Mouse (Mus musculus) C2C12 (cell line): ENCODE measurements around the gene Crip2. TPM values are rescaled to one million over a fixed set of nuclear protein-coding genes. Genes with fewer than 3 reads are reported as not detected.
A peak's percentile ranks its signal among the peaks of the same experiment; 100 is the strongest.

Experiments
- H3K27me3 ChIP-seq: one replicate; pipeline ENCODE4 v1.6.1; 2011; ENCODE audit not compliant: control insufficient read depth, insufficient read depth, insufficient read length
- H3K36me3 ChIP-seq: one replicate; pipeline ENCODE4 v1.6.1; 2011; ENCODE audit not compliant: control insufficient read depth, insufficient read depth
- H3K4me3 ChIP-seq: one replicate; pipeline ENCODE4 v1.5.1; 2011; ENCODE audit warnings: mild to moderate bottlenecking, control low read depth; ENCODE audit not compliant: poor library complexity, insufficient read depth, severe bottlenecking
- H3K79me2 ChIP-seq: one replicate; pipeline ENCODE4 v1.6.1; 2011; ENCODE audit not compliant: control insufficient read depth, insufficient read depth
- H3K79me3 ChIP-seq: one replicate; pipeline ENCODE4 v1.6.1; 2011; ENCODE audit warnings: low read depth, control low read depth
- H3ac ChIP-seq: one replicate; pipeline ENCODE3; 2011; ENCODE audit warnings: low read depth; ENCODE audit not compliant: control insufficient read depth, insufficient read length
- CEBPB ChIP-seq: IDR thresholded peaks from one replicate; pipeline ENCODE4 v1.6.1; 2011; ENCODE audit warnings: low read depth, mild to moderate bottlenecking, control low read depth, moderate library complexity
- CTCF ChIP-seq: IDR thresholded peaks from one replicate; pipeline ENCODE4 v1.5.1; 2011; ENCODE audit not compliant: control insufficient read depth, insufficient read depth, insufficient read length
- FOSL1 ChIP-seq: IDR thresholded peaks from one replicate; pipeline ENCODE4 v1.8.0; 2011; ENCODE audit warnings: mild to moderate bottlenecking, low read length; ENCODE audit not compliant: poor library complexity, insufficient read depth, severe bottlenecking
- MAX ChIP-seq: IDR thresholded peaks from one replicate; pipeline ENCODE4 v1.6.1; 2011; ENCODE audit warnings: mild to moderate bottlenecking, control low read depth
- MYOD1 ChIP-seq: IDR thresholded peaks from one replicate; pipeline ENCODE4 v1.6.1; 2011; ENCODE audit warnings: low read depth; ENCODE audit not compliant: control insufficient read depth, insufficient read length
- MYOG ChIP-seq: IDR thresholded peaks from one replicate; pipeline ENCODE4 v1.6.1; 2011; ENCODE audit not compliant: control insufficient read depth, insufficient read length; ENCODE audit errors: extremely low read depth
- USF1 ChIP-seq: IDR thresholded peaks from one replicate; pipeline ENCODE4 v1.6.1; 2011; ENCODE audit warnings: low read depth, mild to moderate bottlenecking, control low read depth, moderate library complexity
- polyA plus RNA-seq: library from polyadenylated mRNA; unstranded; fragments of >200 nt; fragmentation: generic; extraction: Trizol; gene quantifications from one replicate; pipeline ENCODE4 v1.2.1, GENCODE M21; 2012; ENCODE audit warnings: missing spikeins

Crip2 gene
- polyA plus RNA-seq, 1 experiment, result 775 TPM

GRCm38 (mm10) chr12:113147481-113147880 is 7.4 kb downstream of the Crip2 start:
- TF ChIP-seq MAX, result no peak
- TF ChIP-seq CTCF, result no peak
- no peak for TF ChIP-seq CEBPB
- no peak for TF ChIP-seq MYOG
- no peak for TF ChIP-seq USF1
- no peak for TF ChIP-seq FOSL1
- no peak for TF ChIP-seq MYOD1

DNA sequence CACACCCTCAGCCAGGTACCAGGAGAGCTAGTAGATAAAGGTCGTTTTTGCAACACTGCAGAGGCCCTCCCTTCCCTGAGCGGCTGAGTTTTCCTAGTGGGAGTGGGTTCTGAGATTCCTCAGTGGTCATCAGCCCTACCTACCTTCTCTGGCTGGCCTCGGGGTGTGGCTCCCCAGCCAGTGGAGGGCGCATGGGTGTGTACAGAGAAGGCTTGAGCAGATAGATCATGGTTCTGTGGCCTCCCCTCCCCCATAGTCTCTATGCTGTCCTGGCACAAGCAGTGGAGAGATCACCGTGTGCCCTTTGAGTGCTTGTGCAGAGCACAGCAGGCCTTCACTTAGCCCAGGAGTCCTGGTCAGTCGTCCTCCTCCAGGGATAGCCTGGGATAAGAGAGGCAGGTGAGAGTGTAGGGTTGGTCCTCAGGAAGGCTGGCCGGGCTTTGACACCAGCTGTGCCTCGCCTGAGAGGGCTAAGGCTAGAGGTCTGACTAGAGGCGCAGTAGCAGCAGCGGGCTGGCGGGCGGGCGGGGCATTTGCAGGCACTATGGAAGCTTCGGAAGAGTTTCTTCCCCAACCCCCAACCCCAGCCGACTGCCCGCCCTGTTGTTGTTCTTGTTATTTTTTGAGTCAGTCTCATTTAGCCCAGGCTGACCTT is 8.5 kb downstream of the Crip2 start:
- TF ChIP-seq FOSL1 (no peak), MYOD1 (no peak), MAX (no peak), CEBPB (no peak), USF1 (peak; percentile 46), MYOG (no peak), CTCF (peak; percentile 63)
- Histone ChIP-seq H3K4me3 (no peak overlapping the region), H3K27me3 (no peaks in the 10 kb centered on the region)

More at GRCm38 (mm10) chr12:113147481-113147880, 7.4 kb downstream of the Crip2 start:
- Histone ChIP-seq H3K79me2 (peaks cover 42% of the 10 kb centered on the region), H3K79me3 (peaks cover 25% of the 10 kb centered on the region), H3K36me3 (peaks cover 34% of the 10 kb centered on the region), H3K27me3 (no peaks in the 10 kb centered on the region), H3ac (no peak overlapping the region), H3K4me3 (no peak overlapping the region)

DNA sequence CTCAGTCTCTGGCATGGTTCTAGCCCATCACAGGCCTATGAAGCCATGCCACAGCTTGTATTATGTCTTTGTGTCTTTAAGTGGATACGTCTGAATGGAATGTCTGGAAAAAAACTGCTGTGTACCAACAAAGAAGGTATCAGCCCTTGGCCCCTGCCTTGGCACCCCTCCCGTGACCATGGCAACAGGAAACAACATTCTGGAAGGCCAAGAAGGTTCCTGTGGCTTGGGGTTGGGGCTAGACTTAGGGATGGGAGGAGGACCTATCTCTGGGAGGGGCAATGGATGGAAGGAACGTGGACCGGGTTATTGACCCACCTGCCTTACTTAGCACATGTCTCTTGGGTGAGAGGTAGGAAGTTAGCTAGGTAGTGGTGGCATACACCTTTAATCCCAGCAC is 9.3 kb downstream of the Crip2 start:
- H3K27me3 ChIP-seq, result no peaks in the 10 kb centered on the region
- TF ChIP-seq MYOD1 (no peak), MYOG (no peak), FOSL1 (no peak)
- peaks cover 16% of the 10 kb centered on the region for H3K79me3 ChIP-seq

More for the DNA sequence above, 8.5 kb downstream of the Crip2 start:
- Histone ChIP-seq H3K36me3 (peaks cover 31% of the 10 kb centered on the region), H3K79me2 (peaks cover 42% of the 10 kb centered on the region), H3ac (no peak overlapping the region), H3K79me3 (peaks cover 23% of the 10 kb centered on the region)

DNA sequence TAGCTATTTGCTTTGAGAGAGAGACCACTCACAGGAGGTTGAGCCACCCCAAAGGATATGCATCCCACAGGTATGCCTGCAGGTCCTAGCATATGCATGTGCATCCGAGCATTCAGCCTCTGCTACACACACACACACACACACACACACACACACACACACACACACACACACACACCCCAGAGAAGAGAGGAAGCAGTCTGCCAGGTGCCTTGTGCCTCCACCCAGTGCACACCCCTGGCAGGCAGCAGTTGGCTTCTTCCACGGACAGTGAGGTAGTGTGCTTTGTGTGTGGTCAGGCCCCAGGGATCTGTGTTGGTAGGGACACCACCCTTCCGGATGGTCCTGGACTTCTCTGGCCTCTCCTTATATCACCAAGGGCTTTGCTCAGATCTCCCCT is 9.9 kb downstream of the Crip2 start:
- no peak for TF ChIP-seq FOSL1
- TF ChIP-seq MYOD1, result no peak
- TF ChIP-seq CTCF, result no peak
- no peak for TF ChIP-seq MYOG
- no peak for TF ChIP-seq USF1
- no peak for TF ChIP-seq MAX
- TF ChIP-seq CEBPB, result no peak
- no peaks in the 10 kb centered on the region for H3K27me3 ChIP-seq
- peaks cover 26% of the 10 kb centered on the region for H3K36me3 ChIP-seq
- no peak overlapping the region for H3K4me3 ChIP-seq
- H3K79me2 ChIP-seq, result peaks cover 33% of the 10 kb centered on the region
- no peak overlapping the region for H3ac ChIP-seq
- H3K79me3 ChIP-seq, result peaks cover 12% of the 10 kb centered on the region

More for the DNA sequence above, 9.3 kb downstream of the Crip2 start:
- Histone ChIP-seq H3K79me2 (peaks cover 38% of the 10 kb centered on the region), H3ac (no peak overlapping the region), H3K4me3 (no peak overlapping the region), H3K36me3 (peaks cover 31% of the 10 kb centered on the region)

DNA sequence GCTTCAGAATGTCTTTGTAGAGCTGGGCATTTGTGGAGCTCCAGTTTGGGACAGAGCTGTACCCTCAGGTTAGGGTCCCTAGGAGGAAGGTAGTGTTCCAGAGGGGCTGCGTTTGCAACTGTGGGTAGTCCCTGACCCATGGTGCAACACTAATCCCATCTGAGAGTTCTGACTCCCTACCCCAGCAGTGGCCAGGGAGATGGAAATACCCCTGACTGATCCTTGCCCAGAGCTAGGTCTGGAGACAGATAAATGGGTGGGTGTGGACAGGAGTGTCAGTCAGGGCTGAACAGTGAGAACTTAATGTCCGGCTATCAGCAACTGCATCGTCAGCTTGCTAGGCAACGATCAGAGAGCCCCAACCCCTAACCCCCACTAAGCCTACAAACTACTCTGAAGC is 10.6 kb downstream of the Crip2 start:
- TF ChIP-seq MYOG (no peak), CTCF (no peak), FOSL1 (no peak), MYOD1 (no peak), CEBPB (no peak), MAX (no peak), USF1 (no peak)
- Histone ChIP-seq H3K4me3 (no peak overlapping the region), H3K79me2 (peaks cover 26% of the 10 kb centered on the region), H3K79me3 (peaks cover 7% of the 10 kb centered on the region), H3ac (no peak overlapping the region), H3K27me3 (no peaks in the 10 kb centered on the region), H3K36me3 (peaks cover 19% of the 10 kb centered on the region)

- Histone ChIP-seq H3K4me3 (no peak overlapping the region), H3K79me2 (peaks cover 25% of the 10 kb centered on the region), H3K36me3 (peaks cover 16% of the 10 kb centered on the region), H3K79me3 (peaks cover 7% of the 10 kb centered on the region), H3K27me3 (no peaks in the 10 kb centered on the region), H3ac (no peak overlapping the region)
- no peak for TF ChIP-seq FOSL1
- TF ChIP-seq USF1, result no peak
- no peak for TF ChIP-seq MAX
- no peak for TF ChIP-seq CTCF
- no peak for TF ChIP-seq MYOD1
- TF ChIP-seq CEBPB, result no peak
- no peak for TF ChIP-seq MYOG
Measured at GRCm38 (mm10) chr12:113151046-113151445, 11.0 kb downstream of the Crip2 start.
